Mouse (Mus musculus) retina, postnatal 7 days (tissue): ENCODE measurements around the gene Yars.

Experiments used
- DNase-seq: peaks from one replicate; pipeline ENCODE4 v3.0.0-alpha.2; 2012; ENCODE audit warnings: low read depth, low spot score

Yars gene

GRCm38 (mm10) chr4:129189542-129190519 lies at the start of gene Yars, which contains the start of gene S100pbp:
TSS of gene Yars (plus strand) at chr4:129189760.
TSS of gene S100pbp (minus strand) at chr4:129189727.
- DNase-seq = peak; percentile 98

GRCm38 (mm10) chr4:129140808-129141207 lies 48.8 kb upstream of the Yars start:
- DNase-seq = no peak

GRCm38 (mm10) chr4:129141560-129142438 lies 47.8 kb upstream of the Yars start:
- no peak for DNase-seq

GRCm38 (mm10) chr4:129142439-129143045 lies 47.0 kb upstream of the Yars start:
- DNase-seq = no peak

- no peak for DNase-seq
Observed at GRCm38 (mm10) chr4:129143509-129143908, 46.1 kb upstream of the Yars start.

- no peak for DNase-seq
Observed at GRCm38 (mm10) chr4:129144401-129145367, 44.9 kb upstream of the Yars start.

- DNase-seq = no peak
Observed at GRCm38 (mm10) chr4:129145411-129145810, 44.1 kb upstream of the Yars start.

GRCm38 (mm10) chr4:129145943-129146342 lies 43.6 kb upstream of the Yars start:
- DNase-seq = no peak

GRCm38 (mm10) chr4:129146392-129146791 lies 43.2 kb upstream of the Yars start:
- no peak for DNase-seq

- no peak for DNase-seq
Observed at GRCm38 (mm10) chr4:129147552-129148103, 41.9 kb upstream of the Yars start.

GRCm38 (mm10) chr4:129149321-129149720 lies 40.2 kb upstream of the Yars start:
- DNase-seq = no peak

- DNase-seq = no peak
Observed at GRCm38 (mm10) chr4:129151276-129151811, 38.2 kb upstream of the Yars start.

- no peak for DNase-seq
Observed at GRCm38 (mm10) chr4:129157541-129157940, 32.0 kb upstream of the Yars start.

- no peak for DNase-seq
Observed at GRCm38 (mm10) chr4:129158549-129158948, 31.0 kb upstream of the Yars start.

GRCm38 (mm10) chr4:129161076-129161475 lies 28.5 kb upstream of the Yars start:
- DNase-seq = no peak

GRCm38 (mm10) chr4:129161581-129162255 lies 27.8 kb upstream of the Yars start:
- DNase-seq = no peak

- DNase-seq = no peak
Observed at GRCm38 (mm10) chr4:129172529-129172928, 17.0 kb upstream of the Yars start.

GRCm38 (mm10) chr4:129179560-129179959 lies 10.0 kb upstream of the Yars start:
- no peak for DNase-seq

- DNase-seq = no peak
Observed at GRCm38 (mm10) chr4:129188041-129188659, 1.4 kb upstream of the Yars start.
